Mouse (Mus musculus) layer of hippocampus, adult 8-10 months (tissue): ENCODE results near the gene Gm42957. TPM values are rescaled to one million over a fixed set of nuclear protein-coding genes. Genes with fewer than 3 reads are reported as not detected.
A peak's percentile ranks its signal among the peaks of the same experiment; 100 is the strongest.
"Not testable (repeated sequence)": the region's sequence is repeated elsewhere in the genome, so short reads cannot be mapped to it uniquely, and the experiment has no call there.

Experiments used
- DNase-seq, 2 experiments: peaks; one replicate each; pipeline ENCODE4 v3.0.0; 2022; ENCODE audit warnings: low spot score in 2 of 2
- total RNA-seq, 4 experiments: library from RNA; stranded (reverse); gene quantifications; 2 replicates each; pipeline ENCODE4 v1.2.4; 2022

Gene Gm42957
- total RNA-seq, 4 experiments from 2014 or later = 0.36 to 1.1 (median 0.66) TPM

DNA sequence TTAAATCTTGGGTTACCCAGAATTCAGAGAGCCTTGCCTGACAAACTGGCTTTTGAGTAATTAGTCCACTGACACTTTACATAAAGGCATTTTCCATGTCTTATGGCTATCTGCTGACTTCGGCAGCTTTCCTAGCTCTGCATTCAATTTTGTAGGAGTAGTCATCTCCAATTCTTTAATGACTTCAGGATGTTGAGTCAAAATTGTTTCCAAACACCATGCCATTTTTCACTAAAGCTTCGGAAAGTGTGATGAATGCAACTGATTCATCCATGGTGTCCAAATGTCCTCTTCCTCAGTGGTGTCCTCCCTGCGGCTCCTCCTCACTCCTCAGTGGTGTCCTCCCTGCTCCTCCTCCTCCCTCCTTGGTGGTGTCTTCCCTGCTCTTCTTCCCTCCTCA is 17.3 kb upstream of the Gm42957 start:
- DNase-seq = no peak

DNA sequence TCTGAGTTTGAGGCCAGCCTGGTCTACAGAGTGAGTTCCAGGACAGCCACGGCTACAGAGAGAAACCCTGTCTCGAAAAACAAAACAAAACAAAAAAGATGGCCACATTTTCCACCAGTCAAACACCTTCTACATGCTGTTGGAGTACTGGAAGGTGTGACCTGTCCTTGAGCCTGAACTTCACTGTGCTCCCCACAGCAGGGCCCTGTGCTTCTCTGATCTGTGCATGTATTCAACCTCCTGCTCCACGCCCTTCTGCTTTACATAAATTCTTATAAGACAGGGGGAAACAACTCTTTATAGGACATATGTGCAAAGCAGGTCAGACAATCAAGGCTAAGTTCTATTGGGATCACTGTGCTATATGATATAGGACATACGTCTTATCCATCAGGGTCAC is 12.1 kb upstream of the Gm42957 start:
- DNase-seq = no peak

DNA sequence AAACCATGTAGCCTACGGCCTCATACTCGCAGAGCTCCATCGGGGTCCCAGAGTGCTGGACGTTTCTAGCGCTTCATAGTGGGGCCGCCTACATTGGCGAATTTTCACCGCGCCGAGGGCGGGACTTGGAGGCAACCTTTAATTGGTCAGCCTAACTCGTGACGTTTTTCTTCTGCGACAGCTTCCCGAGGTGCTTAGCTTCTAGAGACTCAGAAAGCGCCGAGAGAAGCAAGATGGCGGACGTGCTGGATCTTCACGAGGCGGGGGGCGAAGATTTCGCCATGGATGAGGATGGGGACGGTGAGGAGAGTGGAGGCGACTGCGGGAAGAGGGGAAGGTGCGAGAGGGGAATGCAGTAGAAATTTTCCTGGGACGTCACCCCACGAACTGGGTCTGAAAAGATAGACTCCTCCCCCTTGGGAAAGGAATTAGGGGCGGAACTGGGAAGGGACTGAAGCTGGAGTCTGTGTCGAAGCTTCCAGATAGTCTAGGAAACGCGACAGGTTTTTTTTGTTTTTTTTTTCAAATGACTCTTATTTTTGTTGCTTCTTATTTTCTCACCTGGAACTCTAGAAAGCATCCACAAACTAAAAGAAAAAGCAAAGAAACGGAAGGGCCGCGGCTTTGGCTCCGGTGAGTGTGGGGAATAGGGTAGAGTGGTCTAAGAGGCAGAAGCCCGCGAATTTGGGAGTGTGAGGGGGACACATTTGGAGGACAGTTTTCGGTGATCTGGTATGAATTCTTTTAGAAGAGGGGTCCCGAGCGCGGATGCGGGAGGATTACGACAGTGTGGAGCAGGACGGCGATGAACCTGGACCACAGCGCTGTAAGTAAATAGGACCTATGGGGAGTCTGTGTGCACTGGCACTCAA is 5.3 kb upstream of the Gm42957 start, which contains the start of gene Rbm8a:
TSS of gene Rbm8a (plus strand) at position 205 of the 872 bp plus-strand sequence.
- peak; percentile 96 to 98 for DNase-seq

DNA sequence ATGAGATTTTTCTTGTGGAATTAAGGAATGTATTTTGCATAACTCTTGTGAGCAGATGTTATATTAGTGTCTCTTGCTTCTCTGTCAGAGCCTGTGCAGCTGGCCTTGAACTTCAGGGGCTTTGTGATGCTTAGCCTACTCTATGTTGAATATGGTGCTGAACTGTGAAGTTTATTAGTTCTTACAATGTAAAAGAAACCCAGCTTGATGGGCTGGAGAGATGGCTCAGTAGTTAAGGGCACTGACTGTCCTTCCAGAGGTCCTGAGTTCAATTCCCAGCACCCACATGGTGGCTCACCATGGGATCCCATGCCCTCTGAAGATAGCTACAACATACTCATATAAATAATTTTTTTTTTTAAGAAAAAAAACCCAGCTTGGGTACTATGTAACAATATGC is 3.2 kb upstream of the Gm42957 start:
- DNase-seq = no peak

DNA sequence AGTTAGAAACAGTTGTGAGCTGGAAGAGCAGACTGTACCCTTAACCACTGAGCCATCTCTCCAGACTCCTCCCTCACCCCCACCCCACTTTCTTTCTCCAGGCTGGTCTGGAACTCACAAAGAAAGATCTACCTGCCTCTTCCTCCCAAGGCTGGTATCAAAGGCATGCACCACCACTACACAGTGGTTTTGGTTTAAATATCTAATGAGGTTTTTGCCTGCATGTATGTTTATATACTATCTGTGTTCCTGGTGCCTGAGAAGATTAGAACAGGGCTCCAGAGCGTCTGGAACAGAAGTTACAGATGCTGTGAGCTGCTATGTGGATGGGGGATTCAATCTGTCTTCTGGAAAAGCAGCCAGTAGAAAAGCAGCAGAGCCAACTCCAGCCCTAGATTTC is 1.3 kb upstream of the Gm42957 start:
- DNase-seq = no peak

DNA sequence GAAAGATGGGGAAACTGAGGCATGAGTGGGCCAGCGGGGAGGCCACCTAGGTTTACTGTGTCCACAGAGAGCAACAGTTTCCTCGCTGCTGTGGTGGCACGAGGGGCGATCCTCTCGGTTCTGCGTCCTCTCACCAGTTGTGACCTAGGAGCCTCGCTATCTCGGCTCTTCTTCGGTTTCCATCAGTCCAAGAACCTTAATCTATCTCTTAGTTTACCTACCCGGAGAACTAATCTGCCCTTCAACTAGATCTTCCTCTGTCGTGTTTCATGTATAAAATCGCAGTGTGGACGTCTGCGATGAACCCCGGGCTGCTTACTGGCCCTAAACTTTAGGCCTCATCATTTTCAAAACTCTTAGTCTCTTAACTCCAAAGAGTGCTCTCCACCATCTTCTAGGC is 632 bp downstream of the Gm42957 start:
- no peak for DNase-seq

DNA sequence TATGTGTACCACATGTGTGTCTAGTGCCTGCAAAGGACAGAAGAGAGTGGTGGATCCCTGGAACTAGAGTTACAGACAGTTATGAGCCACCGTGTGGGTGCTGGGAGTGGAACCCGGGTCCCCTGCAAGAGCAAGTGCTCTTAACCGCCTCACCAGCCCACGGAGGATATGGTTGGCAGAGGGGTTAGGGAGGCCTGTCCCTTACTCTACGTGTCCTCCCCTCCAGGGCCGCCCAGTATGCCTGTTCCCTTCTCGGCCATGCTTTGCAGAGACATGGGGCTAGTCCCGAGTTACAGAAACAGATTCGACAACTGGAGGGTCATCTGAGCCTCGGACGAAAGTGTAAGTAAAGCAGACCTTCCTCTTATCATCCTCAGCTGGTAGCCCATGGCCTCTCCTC is 1.2 kb downstream of the Gm42957 start:
- no peak for DNase-seq

DNA sequence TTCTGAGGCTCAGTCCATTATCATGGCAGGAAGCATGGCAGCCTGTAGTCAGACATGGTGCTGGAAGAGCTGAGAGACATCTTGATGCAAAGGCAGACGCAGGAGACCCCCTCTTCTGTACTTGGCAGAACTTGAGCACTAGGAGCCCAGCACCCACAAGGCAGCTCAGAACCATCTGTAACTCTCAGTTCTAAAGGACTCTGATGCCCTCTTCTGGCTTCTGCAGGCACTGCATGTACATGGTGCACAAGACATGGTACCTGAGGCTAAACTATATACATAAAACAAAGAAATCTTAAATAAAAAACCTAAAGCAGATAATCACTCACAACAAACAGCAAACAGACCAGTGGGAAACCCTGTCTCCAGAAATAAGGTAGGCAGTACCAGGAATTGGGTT is 3.9 kb downstream of the Gm42957 start:
- peak in 1 of 2 experiments; percentile 52 for DNase-seq

DNA sequence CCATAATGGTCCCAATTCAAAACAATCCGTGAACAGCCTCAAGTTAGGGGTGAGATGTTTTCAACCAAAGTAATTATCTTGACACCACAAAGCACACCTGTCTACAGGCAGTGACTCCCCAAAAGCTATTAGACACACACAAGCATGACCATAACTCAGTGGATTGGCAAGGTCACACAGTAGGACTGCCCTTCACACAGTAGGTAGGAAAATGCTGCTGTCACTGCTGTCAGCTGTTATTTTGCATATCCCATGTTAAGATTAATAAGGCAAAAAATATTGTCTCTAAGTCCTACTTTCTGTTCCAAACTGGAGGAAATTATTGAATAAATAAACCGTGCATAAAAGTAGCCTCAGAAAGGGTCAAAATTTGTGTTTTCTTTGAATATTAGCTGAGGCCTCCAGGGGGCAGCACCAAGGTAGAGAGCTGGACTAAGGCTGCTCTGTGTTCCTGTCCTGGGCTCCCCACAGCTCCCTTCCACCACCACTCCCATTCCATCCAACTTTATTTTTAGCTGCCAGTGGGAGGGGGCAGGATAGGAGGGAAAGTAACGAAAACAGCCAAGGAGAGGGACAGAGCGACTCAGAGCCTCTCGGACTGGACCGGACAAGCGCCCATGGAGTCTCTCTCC is 9.9 kb downstream of the Gm42957 start, which contains the start of gene Itga10:
TSS of gene Itga10 (plus strand) at position 567 of the 632 bp plus-strand sequence.
- no peak for DNase-seq

DNA sequence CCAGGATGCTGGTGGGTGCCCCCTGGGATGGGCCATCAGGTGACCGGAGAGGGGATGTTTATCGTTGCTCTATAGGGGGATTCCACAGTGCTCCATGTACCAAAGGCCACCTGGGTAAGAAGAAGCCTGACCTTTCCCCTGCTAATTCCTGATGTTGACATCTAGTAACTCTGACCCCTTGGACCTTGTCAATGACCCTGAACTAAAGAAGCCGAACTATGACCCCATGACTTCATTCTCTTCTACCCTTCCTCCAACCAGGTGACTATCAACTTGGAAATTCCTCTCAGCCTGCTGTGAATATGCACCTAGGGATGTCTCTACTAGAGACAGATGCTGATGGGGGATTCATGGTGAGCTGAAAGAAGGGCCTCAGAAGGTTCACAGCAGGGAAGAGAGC is 12.1 kb downstream of the Gm42957 start:
- no peak for DNase-seq

DNA sequence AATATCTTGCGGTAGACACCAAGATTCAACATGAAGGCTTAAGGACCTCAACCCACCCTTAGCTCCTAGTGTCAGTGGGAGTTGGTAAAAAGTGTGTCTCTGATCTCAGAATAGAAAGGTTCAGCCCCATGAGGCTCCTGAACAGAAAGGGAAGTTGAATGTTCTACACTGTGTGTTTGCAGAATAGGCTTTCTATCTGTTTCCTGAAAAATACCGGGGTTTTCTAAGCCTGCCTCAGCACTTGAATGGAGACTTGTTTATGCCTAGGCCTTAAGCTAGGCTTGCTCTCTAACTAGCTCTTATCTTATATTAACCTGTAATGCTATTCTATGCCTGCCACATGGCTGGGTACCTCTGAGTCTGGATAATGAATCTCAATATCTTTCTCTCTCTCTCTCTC is 25.6 kb downstream of the Gm42957 start:
- DNase-seq = no peak

DNA sequence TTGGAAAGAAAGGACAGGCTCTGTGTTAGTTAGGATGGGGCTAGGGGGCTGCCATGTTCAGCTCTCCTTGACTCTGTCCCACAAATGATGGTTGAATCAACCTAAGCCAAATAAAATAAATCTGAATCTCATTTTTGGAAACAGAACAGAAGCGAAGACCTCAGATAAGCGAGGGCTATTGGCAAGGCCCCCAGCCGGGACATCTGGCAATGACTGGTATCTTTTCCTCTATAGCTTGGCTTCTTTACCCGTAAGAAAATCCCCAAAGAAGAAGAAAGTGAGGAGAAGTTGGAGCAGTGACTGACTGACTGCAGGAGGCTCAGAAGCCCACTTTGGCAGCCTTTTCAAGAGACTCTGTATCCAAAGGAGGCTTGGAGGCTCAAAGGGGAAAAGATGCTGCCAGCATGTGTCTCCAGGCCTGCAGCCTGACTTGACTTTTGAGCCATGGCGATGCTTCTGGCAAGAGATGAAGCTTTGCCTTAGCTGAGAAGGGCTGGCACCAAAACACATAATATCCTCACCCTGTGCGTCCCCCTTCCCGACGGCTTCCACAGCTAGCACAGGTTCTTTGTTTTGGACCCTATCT is 27.6 kb downstream of the Gm42957 start:
- no peak for DNase-seq

DNA sequence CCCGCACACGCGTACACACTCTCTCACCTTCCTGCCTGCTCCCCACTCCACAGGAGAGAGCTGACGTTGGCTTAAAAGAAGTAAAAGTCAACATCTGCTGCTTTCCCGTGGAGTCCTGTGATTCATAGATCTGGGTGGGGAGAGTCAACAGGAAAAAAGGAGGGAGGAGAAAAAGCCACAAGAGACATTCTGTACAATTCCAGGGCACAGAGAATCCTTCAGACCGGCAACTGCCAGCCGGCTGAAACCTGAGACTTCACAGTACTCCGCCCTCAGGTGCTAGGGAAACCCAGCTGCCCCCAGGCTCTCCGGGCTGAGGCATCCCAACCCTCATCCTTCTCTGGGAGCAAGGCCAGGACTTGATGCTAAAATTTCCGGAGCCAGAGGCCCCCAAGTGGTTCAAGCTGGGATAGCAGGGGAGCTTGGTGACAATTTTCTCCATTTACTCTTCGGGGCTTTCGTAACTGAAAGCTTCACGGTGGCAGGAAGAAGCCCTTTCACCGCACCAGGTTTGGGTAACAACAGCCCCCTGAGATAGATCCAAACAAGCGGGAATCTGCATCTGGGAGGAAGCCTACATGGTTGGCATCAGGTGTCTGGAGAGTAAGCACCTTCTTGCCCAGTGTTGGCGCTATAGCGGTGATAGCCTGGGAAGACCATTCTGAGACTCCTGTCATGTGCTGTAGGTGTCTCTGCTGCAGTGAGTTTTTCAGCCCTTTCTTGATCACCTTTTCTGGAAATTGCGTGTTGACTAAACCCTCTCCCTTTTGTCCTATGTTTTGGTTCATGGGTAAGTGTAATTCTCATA is 28.4 kb downstream of the Gm42957 start:
- peak; percentile 76 to 90 for DNase-seq

DNA sequence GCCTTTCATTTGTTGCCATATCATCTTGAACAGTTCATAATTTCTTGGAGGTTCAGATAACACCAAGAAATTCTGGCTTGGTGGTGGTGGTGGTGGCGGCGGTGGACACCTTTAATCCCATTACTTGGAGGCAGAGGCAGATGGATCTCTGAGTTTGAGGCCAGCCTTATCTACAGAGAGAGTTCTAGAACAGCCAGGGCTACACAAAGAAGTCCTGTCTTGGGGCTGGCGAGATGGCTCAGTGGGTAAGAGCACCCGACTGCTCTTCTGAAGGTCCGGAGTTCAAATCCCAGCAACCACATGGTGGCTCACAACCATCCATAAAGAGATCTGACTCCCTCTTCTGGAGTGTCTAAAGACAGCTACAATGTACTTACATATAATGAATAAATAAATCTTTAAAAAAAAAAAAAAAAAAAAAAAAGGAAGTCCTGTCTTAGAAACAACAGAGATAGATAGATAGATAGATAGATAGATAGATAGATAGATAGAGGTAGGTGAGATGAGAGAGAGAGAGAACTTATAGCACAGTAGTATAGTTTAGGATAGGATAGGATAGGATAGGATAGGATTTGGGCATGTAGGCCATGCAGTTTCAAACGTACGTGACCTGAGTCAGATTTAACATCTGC is 30.6 kb downstream of the Gm42957 start:
- not testable (repeated sequence) for DNase-seq

DNA sequence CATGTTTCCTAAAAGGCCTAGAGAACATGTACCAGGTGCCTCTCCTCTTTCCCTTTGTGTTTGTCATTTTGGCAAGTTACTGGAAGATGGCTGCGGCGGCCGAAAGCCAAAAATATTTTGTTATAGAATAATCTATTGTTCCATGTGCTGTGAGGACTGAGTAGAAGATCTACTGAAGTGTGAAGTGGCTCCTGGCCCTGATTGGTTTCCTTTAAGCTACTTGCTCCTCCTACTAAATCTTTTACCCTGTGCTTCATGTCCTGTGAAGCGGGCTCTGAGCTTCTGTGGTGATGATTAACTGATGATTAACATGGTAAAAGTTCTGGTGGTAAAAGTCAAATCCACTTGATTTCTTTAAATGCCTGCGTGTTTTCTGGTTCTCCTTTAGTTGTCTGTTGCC is 31.6 kb downstream of the Gm42957 start:
- DNase-seq = no peak

DNA sequence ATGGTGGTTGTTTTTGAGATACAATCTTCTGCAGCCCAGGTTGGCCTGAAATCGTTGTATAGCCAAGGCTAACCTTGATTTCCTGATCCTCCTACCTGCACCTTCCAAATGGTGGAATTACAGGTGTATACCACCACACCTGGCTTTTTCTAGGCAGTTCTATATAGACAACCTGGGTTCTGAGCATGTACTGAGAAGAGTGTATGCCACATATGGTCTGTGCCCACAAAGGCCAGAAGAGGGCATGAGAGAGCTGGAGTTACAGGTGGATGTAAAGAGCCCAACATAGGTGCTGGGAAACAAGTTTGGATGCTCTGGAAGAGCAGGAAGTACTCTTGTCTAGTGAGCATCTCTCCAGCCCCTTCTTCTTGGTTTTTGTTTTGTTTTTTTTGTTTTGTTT is 32.0 kb downstream of the Gm42957 start:
- no peak for DNase-seq

DNA sequence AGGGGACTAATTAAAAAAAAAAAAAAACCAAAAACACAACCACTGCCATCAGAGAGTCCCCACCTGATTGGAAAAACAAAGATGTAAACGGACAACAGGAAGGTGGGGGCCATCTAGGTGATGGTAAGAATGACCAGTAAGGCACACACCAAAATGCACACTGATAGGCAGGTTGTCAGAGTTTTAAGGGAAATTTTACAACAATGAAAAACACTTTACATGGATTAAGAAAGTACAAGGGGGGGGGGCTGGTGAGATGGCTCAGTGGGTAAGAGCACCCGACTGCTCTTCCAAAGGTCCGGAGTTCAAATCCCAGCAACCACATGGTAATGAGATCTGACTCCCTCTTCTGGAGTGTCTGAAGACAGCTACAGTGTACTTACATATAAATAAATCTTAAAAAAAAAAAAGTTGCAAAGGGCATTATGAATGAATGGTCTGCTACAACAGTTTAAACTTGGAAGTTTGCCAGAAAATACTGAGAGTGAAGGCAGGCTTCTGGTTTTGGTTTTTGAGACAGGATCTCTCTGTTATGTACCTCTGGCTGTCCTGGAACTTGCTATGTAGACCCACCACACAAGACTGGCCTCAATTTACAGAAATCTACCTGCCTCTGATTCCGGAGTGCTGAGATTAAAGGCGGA is 33.3 kb downstream of the Gm42957 start:
- DNase-seq = no peak

DNA sequence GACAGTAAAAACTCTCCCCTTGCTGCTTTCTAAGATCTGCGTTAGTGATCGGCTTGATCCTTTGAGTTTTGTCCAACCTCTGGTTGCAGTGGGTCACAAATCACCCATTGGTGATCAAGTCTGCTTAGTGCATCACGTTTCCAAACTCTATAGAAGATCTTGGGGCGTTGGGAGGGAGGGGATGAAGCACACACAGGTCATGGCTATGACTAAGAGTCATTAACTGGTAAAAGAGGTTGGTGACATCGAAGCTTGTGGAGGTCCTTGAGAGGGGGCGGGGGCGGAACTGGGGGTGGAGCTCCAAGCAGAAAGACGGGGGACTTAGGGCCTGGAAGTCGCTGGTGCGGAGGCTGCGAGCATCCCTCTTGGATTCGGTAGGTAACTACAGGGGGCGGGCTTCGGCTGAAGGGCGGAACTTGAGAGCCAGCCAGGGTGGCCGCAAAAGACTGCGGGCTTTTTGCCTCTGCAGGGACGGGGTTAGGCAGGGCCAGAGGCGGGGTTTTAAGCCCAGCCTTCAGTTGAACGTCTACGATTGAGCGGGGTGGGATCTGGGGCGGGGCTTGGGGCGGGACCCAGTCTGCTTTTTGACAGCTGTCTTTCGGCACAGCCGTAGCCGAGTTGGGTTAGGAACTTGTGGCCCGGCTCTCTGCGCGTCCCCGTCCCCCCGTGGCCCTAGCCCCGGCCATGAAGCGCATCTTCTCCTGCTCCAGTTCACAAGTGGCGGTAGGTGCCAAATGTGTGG is 34.6 kb downstream of the Gm42957 start, which contains the start of gene Ankrd35:
TSS of gene Ankrd35 (plus strand) at position 405 of the 742 bp plus-strand sequence.
- peak; percentile 55 to 63 for DNase-seq

DNA sequence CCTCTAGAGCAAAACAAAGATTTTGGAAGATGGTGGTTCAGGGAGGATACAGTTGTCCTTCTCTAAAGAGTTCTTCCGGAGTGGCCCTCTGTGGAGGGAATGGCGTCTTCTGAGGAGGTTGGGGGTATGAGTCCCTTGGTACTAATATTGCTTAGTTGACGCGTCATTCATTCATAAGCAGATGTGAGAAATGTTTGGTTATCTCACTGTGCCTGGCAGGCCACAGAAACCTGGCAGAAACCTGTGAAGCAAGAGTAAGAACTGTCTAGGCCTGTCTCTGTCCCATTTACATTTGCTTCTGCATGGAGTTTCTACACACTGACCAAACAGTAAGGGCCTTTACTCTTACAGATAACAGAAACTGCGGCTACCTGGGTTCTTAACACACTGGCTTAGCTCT is 36.2 kb downstream of the Gm42957 start:
- DNase-seq = no peak

DNA sequence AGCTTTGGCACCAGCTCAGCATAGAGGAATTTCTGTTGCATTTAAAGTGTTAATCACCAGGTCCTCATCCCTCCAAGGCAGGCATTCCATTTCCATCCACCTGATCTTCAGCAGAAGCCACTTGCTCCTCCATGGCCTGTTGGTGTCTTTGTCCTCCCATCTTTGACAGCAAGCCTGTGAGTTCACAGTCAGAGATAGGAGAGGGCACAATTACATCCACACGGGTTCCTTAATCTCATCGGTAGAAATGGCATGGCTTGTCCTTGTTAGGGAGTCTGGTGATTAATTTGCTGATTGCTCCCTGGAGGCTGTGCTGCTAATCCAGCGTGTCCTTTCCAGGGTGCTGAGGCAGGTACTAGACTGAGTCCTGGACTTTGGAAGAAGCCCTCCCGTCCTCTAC is 38.2 kb downstream of the Gm42957 start:
- no peak for DNase-seq
